Mouse (Mus musculus) olfactory bulb, adult 2 months (tissue): Measurements from ENCODE around the gene Fkbp10.

Experiments
- CTCF ChIP-seq: fragments of 200-500 bp; IDR thresholded peaks from 2 replicates; pipeline ENCODE4 v1.5.1; 2012; ENCODE audit warnings: low read depth, mild to moderate bottlenecking, low read length, moderate library complexity; ENCODE audit not compliant: insufficient read depth
- POLR2A ChIP-seq: fragments of 200-500 bp; IDR thresholded peaks from 2 replicates; pipeline ENCODE4 v1.6.1; 2012; ENCODE audit warnings: mild to moderate bottlenecking, low read depth, low read length, moderate library complexity; ENCODE audit not compliant: insufficient read depth

DNA sequence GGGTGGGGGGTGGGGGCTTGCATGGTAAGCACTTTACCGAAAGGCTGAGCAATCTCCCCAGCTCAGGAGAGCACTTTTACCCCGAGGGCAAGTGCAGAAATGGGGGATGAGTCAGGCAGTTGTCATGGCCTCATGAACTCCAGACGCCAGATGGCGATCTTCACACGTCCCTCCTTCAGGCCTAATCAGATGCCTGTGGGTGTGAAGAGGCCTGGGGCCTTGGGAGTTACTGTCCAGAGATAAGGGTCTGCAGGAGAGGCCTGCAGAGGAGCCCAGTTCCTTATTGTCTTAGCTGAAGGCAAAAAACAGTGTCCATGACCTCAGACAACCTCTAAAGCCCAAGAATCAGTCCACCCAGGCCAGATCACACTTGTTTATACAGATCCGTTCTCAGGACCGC lies 10.4 kb downstream of the Fkbp10 start:
- no peak for TF ChIP-seq POLR2A
- peak; percentile 46; the same call in 1 of the 2 replicates for TF ChIP-seq CTCF
